In genomic region chr4:107003199-107003598, GRCm38 (mm10) we compare ENCODE assay signal across 25 mouse cellular contexts.
DNase-seq lines count a peak whose midpoint lies in the region; ATAC-seq and TF ChIP-seq lines count a peak whose summit lies in the region.
"Had no signal": no experiment of that assay in that cellular context is flagged by ENCODE, and none has a peak within 500 bp of the region (broad histone marks: within the 10 kb centered on the region; RNA-seq: fewer than 3 reads in every experiment).

No protein-coding gene starts in this region.

- H3K9ac ChIP-seq in neural tube, embryonic 13.5 days = no peak overlapping the region; the same call in 1 of the 2 replicates
- no peak overlapping the region for H3K9ac ChIP-seq in neural tube, embryonic 15.5 days (replicated peaks)
- H3K9ac ChIP-seq in intestine, postnatal 0 days (ENCODE audit: low read depth, low read length) = no peak overlapping the region
- H3K9ac ChIP-seq: heart, embryonic 12.5 days; kidney, embryonic 15.5 days; limb, embryonic 12.5 days had no signal

- no peak for ATAC-seq in neural tube, embryonic 13.5 days (ENCODE audit: low read depth)
- ATAC-seq in neural tube, embryonic 15.5 days (ENCODE audit: low FRiP score) = no peak
- no peak for ATAC-seq in intestine, postnatal 0 days
- ATAC-seq: forebrain, embryonic 16.5 days; inflammation-experienced regulatory T-cells, adult 6 months; Patski had no signal

- H3K4me1 ChIP-seq in neural tube, embryonic 13.5 days (replicated peaks) = peaks cover 83% of the 10 kb centered on the region
- H3K4me1 ChIP-seq in neural tube, embryonic 15.5 days = peaks cover 56% of the 10 kb centered on the region
- H3K4me1 ChIP-seq in intestine, postnatal 0 days (replicated peaks; ENCODE audit: control insufficient read depth, insufficient read depth, low read length) = peaks cover 2% of the 10 kb centered on the region

- H3K27me3 ChIP-seq in neural tube, embryonic 13.5 days = no peaks in the 10 kb centered on the region
- no peaks in the 10 kb centered on the region for H3K27me3 ChIP-seq in neural tube, embryonic 15.5 days (replicated peaks)
- no peaks in the 10 kb centered on the region for H3K27me3 ChIP-seq in intestine, postnatal 0 days (replicated peaks; ENCODE audit: control insufficient read depth, insufficient read depth, low read length)
- H3K27me3 ChIP-seq: CH12.LX; heart, embryonic 12.5 days; kidney, embryonic 15.5 days; limb, embryonic 12.5 days; Patski had no signal

- no peak overlapping the region for H3K4me3 ChIP-seq in layer of hippocampus, adult 2 months
- H3K4me3 ChIP-seq in neural tube, embryonic 13.5 days = no peak overlapping the region
- no peak overlapping the region for H3K4me3 ChIP-seq in neural tube, embryonic 15.5 days (replicated peaks)
- H3K4me3 ChIP-seq in intestine, postnatal 0 days (ENCODE audit: low read depth, low read length) = no peak overlapping the region
- H3K4me3 ChIP-seq: heart, embryonic 12.5 days; hindbrain, embryonic 10.5 days; kidney, embryonic 15.5 days; limb, embryonic 12.5 days had no signal

- 0 out of 2 replicates have a peak overlapping the region, but pooled peaks have one; percentile 83 for H3K27ac ChIP-seq in layer of hippocampus, adult 2 months
- peak overlapping the region; percentile 73 for H3K27ac ChIP-seq in neural tube, embryonic 13.5 days (replicated peaks)
- H3K27ac ChIP-seq in neural tube, embryonic 15.5 days (replicated peaks) = no peak overlapping the region
- H3K27ac ChIP-seq in intestine, postnatal 0 days (ENCODE audit: low read depth, low read length) = peak overlapping the region; percentile 84; the same call in 1 of the 2 replicates
- H3K27ac ChIP-seq: kidney, embryonic 15.5 days had no signal

- no peak overlapping the region for H3K4me2 ChIP-seq in neural tube, embryonic 13.5 days
- H3K4me2 ChIP-seq in neural tube, embryonic 15.5 days = no peak overlapping the region
- H3K4me2 ChIP-seq in intestine, postnatal 0 days (replicated peaks; ENCODE audit: low read depth) = peak overlapping the region; percentile 31; the same call in 1 of the 2 replicates
- H3K4me2 ChIP-seq: heart, embryonic 12.5 days; kidney, embryonic 15.5 days; limb, embryonic 12.5 days; midbrain, embryonic 11.5 days had no signal

- no peak for TF ChIP-seq CTCF in layer of hippocampus, adult 2 months (conservative IDR thresholded peaks at IDR 0.05)
- TF ChIP-seq CTCF in intestine, postnatal 0 days (IDR thresholded peaks at IDR 0.05; ENCODE audit: low read depth) = no peak

- H3K9me3 ChIP-seq in neural tube, embryonic 13.5 days = no peaks in the 10 kb centered on the region
- no peaks in the 10 kb centered on the region for H3K9me3 ChIP-seq in neural tube, embryonic 15.5 days (replicated peaks)
- no peaks in the 10 kb centered on the region for H3K9me3 ChIP-seq in intestine, postnatal 0 days (ENCODE audit: control insufficient read depth)
- H3K9me3 ChIP-seq: G1E; heart, embryonic 12.5 days; hindbrain, embryonic 10.5 days; kidney, embryonic 15.5 days; limb, embryonic 12.5 days had no signal

- WGBS in neural tube, embryonic 13.5 days = 58% methylated on average over 2 of the region's 2 CpGs
- 35% methylated on average over 2 of the region's 2 CpGs for WGBS in neural tube, embryonic 15.5 days
- WGBS in intestine, postnatal 0 days = 78% methylated on average over 2 of the region's 2 CpGs

- no peak for DNase-seq in layer of hippocampus, adult 2 months (ENCODE audit: low spot score in 2 of 2)
- no peak for DNase-seq in layer of hippocampus, adult 11-12 months (ENCODE audit: low spot score)
- peak; percentile 80 for DNase-seq in cerebellum, adult 9-10 months
- DNase-seq in layer of hippocampus, adult 18-20 months (ENCODE audit: low spot score in 2 of 2) = no peak
- no peak for DNase-seq in gastrocnemius, postnatal 10 days
- DNase-seq: adrenal gland, postnatal 36 days; B cell, adult 2 months; gastrocnemius, postnatal 25 days; heart, adult 18-20 months; heart, postnatal 10 days; lung, adult 18-20 months; lung, postnatal 10 days had no signal

- H3K36me3 ChIP-seq in neural tube, embryonic 13.5 days = no peaks in the 10 kb centered on the region
- H3K36me3 ChIP-seq in neural tube, embryonic 15.5 days = no peaks in the 10 kb centered on the region
- no peaks in the 10 kb centered on the region for H3K36me3 ChIP-seq in intestine, postnatal 0 days (ENCODE audit: control insufficient read depth, insufficient read depth)
- H3K36me3 ChIP-seq: heart, embryonic 12.5 days had no signal
